Mouse (Mus musculus) bone marrow macrophage, adult 2 months (primary cell): ENCODE results near the gene Tead4.

Experiments used
- CTCF ChIP-seq: IDR thresholded peaks from 2 replicates; pipeline ENCODE4 v1.5.1; 2012; ENCODE audit warnings: low read depth, mild to moderate bottlenecking, low read length, moderate library complexity
- POLR2A ChIP-seq: IDR thresholded peaks from 2 replicates; pipeline ENCODE4 v1.6.1; 2012; ENCODE audit warnings: mild to moderate bottlenecking, low read depth, low read length, borderline replicate concordance

- TF ChIP-seq CTCF (no peak), POLR2A (no peak)
Observed at GRCm38 (mm10) chr6:128232216-128232615, 68.4 kb downstream of the Tead4 start.
